Mouse (Mus musculus) splenic B cell, adult 2 months (primary cell): ENCODE measurements around the gene Dnajc5g.
A peak's percentile ranks its signal among the peaks of the same experiment; 100 is the strongest.

Experiments used
- DNase-seq: peaks from one replicate; pipeline ENCODE4 v3.0.0-alpha.2; 2011; ENCODE audit warnings: low read depth, low spot score
- H3K27me3 ChIP-seq: 2 replicates; pipeline ENCODE4 v1.6.1; 2012; ENCODE audit warnings: mild to moderate bottlenecking, low read length, moderate library complexity, mixed read lengths; ENCODE audit not compliant: control insufficient read depth, poor library complexity, insufficient read depth, severe bottlenecking
- H3K36me3 ChIP-seq: 2 replicates; pipeline ENCODE4 v1.6.1; 2012; ENCODE audit warnings: mild to moderate bottlenecking, low read length, moderate library complexity, mixed read lengths; ENCODE audit not compliant: control insufficient read depth, poor library complexity, insufficient read depth, severe bottlenecking

Gene Dnajc5g

DNA sequence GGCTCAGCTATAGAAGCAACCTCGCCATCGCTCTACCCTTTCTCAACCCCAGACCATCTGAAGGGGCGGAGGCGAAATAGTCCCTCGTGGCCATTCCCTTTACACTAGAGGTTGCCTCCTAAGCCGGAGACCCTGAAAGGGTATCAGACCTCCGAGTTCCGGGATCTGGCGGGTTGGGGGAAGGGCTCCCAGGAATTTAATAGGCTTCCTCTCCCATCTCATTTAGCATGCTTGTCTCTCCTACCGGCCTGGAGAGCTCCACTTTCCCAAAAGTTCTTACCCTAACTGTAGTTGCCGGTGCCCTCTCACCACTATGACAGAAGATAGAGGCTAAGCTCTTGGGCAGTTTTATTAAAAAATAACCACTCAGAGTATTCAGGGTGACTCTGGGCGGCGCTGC lies 31.6 kb downstream of the Dnajc5g start:
- DNase-seq: no peak
- no peaks in the 10 kb centered on the region; the same call in none of the 2 replicates for H3K27me3 ChIP-seq
- no peaks in the 10 kb centered on the region for H3K36me3 ChIP-seq

DNA sequence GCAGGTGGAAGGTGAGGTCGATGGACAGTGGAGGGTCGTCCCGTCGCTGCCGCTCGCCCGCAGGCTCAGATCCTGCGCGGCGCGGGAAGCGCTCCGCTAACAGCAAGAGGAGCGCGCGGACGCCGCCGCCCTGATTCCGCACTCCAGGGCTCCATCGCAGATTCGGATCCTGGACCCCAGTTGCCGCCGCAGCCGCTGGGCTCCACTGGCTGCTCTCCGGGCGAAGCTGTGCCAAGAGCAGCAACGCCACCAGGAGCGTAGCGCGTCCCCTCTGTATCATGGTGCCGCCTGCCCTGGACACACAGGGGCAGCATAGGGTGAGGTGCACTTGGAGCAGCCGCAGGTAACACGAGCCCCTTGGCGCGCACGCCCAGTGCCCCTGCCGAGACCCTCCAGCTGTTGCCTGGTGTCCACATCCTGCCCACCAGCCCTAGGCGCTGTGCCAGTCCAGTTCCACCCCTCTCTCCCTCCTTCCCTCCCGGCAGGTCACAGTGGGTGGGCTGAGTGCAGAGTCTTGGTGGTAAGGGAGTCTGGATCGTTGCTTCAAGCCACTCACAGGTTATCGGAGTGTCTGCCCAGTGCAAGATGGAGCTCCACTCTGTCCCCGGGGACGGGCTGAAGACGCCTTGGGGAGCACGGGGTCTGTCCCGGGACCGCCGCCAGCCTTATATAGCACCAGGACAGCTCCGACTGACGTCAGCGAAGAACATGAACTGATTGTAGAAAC lies 32.3 kb downstream of the Dnajc5g start, which contains the start of gene Ucn:
Ucn (minus strand) TSS at position 589 of the 727 bp plus-strand sequence.
- Histone ChIP-seq H3K36me3 (no peaks in the 10 kb centered on the region), H3K27me3 (no peaks in the 10 kb centered on the region; the same call in none of the 2 replicates)
- DNase-seq: no peak

DNA sequence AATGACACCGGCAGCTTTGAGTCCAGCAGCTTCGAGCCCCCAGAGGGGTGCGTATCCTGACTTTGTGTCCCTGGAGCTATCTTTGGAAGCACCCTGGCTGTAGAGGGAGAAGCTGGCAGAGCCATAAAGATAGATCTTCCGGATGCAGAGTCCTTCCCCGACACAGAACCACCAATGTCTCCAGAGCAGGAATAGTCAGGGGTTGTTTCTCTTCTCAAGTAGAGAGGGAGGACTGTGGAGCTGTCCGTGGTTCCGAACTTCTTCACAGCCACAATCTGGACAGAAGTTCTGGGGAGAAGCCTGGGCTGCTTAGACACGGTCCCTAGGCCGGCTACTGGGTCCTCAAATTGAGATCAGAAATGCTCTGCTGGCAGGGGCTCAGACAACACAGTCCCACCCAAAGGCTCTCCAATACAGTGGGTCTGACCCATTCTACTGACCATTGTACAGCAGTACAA lies 32.9 kb downstream of the Dnajc5g start:
- Histone ChIP-seq H3K36me3 (no peaks in the 10 kb centered on the region), H3K27me3 (no peaks in the 10 kb centered on the region; the same call in none of the 2 replicates)
- DNase-seq: no peak

DNA sequence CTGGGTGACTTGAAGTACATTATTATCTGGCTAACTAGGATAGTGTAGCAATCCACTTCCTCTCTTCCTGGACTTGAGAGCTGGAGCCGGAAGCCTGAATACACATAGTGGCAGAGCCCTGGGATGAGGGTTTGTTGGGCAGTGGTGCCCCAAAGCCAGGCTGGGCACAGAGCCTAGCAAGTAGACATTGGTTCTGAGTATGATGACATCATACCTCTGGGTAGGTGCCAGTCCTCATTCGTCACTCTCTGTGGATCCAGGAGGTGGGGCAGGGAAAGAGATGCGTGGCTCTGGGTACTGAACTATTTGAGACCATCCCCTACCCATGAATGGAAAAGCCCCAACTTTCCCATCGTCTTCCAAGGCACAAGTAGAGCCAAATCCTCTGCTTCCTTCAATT lies 43.7 kb downstream of the Dnajc5g start:
- no peak for DNase-seq
- no peaks in the 10 kb centered on the region for H3K27me3 ChIP-seq
- no peaks in the 10 kb centered on the region; the same call in 1 of the 2 replicates for H3K36me3 ChIP-seq

DNA sequence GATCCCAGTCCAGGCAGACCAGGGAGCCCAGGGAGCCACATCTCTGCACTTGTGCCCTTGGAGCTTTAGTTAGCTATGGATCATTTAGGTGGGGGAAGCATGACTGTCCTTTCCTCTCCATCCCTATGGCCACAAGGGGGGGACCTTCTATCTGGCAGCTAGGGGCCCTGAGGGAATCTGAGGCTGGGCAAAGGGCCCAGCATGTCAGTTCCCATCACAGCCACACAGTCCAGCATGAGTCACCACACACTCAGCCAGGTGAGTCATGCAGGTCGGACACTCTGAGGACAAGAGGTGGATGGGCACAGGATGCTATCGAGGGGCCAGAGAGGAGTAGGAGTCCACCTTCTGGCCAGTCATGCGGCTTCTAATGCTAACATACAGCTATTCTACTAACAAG lies 45.7 kb downstream of the Dnajc5g start:
- DNase-seq: no peak
- peaks cover 1% of the 10 kb centered on the region; the same call in 1 of the 2 replicates for H3K36me3 ChIP-seq

DNA sequence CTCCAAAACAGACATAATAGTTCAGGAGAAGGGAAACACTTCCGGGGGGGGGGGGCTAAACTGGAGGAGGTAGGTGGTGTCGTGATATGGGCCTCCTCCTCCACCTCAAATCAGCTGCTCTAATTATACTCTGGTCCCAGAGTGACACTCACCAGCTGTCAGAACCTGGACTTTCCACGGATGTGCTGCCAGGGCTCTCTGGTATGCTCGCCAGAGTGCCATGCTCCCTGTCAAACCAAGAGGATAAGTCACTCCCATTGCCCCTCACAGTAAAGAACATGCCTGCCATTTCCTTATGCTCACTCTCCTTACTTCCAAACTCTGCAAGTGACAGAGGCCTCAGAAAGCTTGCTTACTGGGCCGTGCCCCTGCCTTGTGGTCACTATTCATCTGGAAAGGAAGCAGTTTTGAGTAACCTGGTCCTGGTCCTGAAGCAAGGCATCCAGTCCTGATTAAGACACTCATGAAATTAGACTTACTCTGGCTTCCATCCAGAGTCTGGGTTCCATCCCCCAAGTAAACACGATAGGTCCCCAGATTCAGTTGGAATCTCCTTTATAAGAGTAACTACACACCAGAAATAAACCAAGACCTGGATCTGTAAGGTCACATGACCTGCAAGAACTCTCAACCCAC lies 47.5 kb downstream of the Dnajc5g start:
- H3K27me3 ChIP-seq: no peaks in the 10 kb centered on the region
- H3K36me3 ChIP-seq: peaks cover 11% of the 10 kb centered on the region
- DNase-seq: no peak

More for the DNA sequence above, 45.7 kb downstream of the Dnajc5g start:
- H3K27me3 ChIP-seq: no peaks in the 10 kb centered on the region

DNA sequence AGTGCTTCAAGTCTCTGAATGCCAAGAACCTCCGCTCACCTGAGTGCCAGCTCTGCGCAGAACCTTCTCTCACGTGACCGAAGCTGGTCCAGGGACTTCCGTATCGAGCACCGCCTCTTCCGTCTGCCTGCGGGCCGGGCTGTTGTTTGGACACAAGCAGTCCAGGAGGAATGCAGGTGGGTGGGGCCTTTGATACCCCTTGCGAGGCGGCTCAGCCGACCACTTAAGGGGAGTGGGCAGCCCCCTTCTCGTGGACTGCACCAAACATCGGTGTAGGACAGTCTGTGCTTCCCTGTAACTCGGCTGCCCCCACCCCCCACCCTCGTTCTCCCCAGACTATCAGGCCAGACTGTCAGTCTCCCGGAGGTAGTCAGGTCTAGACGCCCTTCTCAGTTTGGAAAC lies 48.1 kb downstream of the Dnajc5g start, which contains the start of gene Mpv17:
Mpv17 (minus strand) TSS at position 100 of the 402 bp plus-strand sequence.
- H3K36me3 ChIP-seq: peaks cover 16% of the 10 kb centered on the region
- no peaks in the 10 kb centered on the region for H3K27me3 ChIP-seq
- peak; percentile 84 for DNase-seq
